Mouse (Mus musculus) embryo, embryonic 10 days (tissue): Measurements from ENCODE around the gene Mvb12b.
"Not testable (repeated sequence)": the region's sequence is repeated elsewhere in the genome, so short reads cannot be mapped to it uniquely, and the experiment has no call there.

Experiments
- DNase-seq: peaks from one replicate; pipeline ENCODE4 v3.0.0-alpha.2; 2015; ENCODE audit warnings: low spot score

The Mvb12b gene

GRCm38 (mm10) chr2:33887328-33888099, at the start of gene Mvb12b:
Mvb12b (minus strand) TSS chr2:33887946.
- DNase-seq: peak; percentile 69

GRCm38 (mm10) chr2:33935756-33936155, 48.0 kb upstream of the Mvb12b start:
- DNase-seq: no peak

- DNase-seq: no peak
Measured at GRCm38 (mm10) chr2:33933606-33934510, 46.1 kb upstream of the Mvb12b start.

GRCm38 (mm10) chr2:33931161-33931560, 43.4 kb upstream of the Mvb12b start:
- no peak for DNase-seq

GRCm38 (mm10) chr2:33925288-33925687, 37.5 kb upstream of the Mvb12b start:
- no peak for DNase-seq

GRCm38 (mm10) chr2:33923482-33923881, 35.7 kb upstream of the Mvb12b start:
- no peak for DNase-seq

- no peak for DNase-seq
Measured at GRCm38 (mm10) chr2:33922466-33922865, 34.7 kb upstream of the Mvb12b start.

- peak; percentile 41 for DNase-seq
Measured at GRCm38 (mm10) chr2:33919934-33920615, 32.3 kb upstream of the Mvb12b start.

GRCm38 (mm10) chr2:33918824-33919223, 31.1 kb upstream of the Mvb12b start:
- DNase-seq: peak; percentile 31

- peak; percentile 56 for DNase-seq
Measured at GRCm38 (mm10) chr2:33918318-33918717, 30.6 kb upstream of the Mvb12b start.

- peak; percentile 43 for DNase-seq
Measured at GRCm38 (mm10) chr2:33916603-33917002, 28.9 kb upstream of the Mvb12b start.

- no peak for DNase-seq
Measured at GRCm38 (mm10) chr2:33914998-33915397, 27.3 kb upstream of the Mvb12b start.

GRCm38 (mm10) chr2:33914334-33914733, 26.6 kb upstream of the Mvb12b start:
- no peak for DNase-seq

GRCm38 (mm10) chr2:33913598-33913997, 25.9 kb upstream of the Mvb12b start:
- not testable (repeated sequence) for DNase-seq

- no peak for DNase-seq
Measured at GRCm38 (mm10) chr2:33912741-33913140, 25.0 kb upstream of the Mvb12b start.

- DNase-seq: peak; percentile 48
Measured at GRCm38 (mm10) chr2:33908374-33908773, 20.6 kb upstream of the Mvb12b start.

- no peak for DNase-seq
Measured at GRCm38 (mm10) chr2:33907174-33907573, 19.4 kb upstream of the Mvb12b start.

GRCm38 (mm10) chr2:33895829-33896228, 8.1 kb upstream of the Mvb12b start:
- no peak for DNase-seq

- DNase-seq: no peak
Measured at GRCm38 (mm10) chr2:33893151-33893550, 5.4 kb upstream of the Mvb12b start.

GRCm38 (mm10) chr2:33892354-33892753, 4.6 kb upstream of the Mvb12b start:
- no peak for DNase-seq

- DNase-seq: no peak
Measured at GRCm38 (mm10) chr2:33888100-33888385, 297 bp upstream of the Mvb12b start.
